Mouse (Mus musculus): ENCODE results near the gene Lefty2.

DNA sequence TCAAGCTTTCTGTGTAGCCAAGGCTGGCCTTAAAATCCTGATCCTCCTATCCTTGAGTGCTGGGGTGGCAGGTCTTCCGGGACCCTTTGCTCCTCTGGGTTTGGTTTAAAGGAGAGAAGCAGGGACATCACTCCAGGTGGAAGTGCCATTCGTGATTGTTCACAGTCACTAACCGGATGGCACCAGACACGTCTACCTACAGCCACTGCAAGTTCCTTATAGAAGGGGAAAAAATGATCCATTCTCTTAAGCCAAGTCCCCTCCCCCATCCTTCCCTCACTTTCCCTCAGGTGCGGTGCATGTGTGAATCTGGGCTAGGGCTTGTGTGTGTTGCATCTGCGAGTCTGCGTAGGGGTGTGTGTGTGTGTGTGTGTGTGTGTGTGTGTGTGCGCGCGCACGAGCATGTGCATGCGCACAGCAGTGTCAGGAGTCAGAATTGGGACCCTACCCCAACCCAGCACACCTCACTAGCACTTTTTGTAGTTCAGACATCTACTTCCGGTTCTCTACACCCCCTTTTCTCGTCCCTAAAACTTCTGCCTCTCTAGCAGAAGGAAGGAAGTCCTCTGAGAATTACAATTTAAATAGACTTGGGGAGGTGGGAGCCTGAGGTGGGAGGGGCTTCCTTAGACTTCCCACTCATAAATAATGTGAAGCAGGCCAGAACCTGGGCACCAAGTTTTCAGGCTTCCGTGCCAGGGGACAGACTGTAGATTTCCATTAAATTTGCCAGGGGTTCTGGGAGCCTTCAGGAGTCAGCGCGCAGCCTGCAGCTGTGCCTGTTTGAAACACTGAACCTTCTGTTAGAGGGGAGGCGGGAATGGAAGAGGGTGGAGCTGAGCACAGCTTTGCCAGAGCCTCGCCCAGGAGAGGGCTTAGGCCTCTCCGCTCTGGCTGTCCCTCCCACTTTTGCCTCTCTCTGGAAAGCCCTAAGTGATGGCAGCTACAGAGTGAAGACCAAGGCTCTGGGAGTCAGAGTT lies 52.4 kb downstream of the Lefty2 start:
- no peak for TF ChIP-seq POLR2A (IDR thresholded peaks at IDR 0.05; ENCODE audit: insufficient read depth, low read length)
- TF ChIP-seq CTCF (IDR thresholded peaks at IDR 0.05; ENCODE audit: low read depth, low read length): no peak

All from ES-Bruce4 (cell line).